Mouse (Mus musculus): Measurements from ENCODE around the gene Chit1. TPM values are rescaled to one million over a fixed set of nuclear protein-coding genes. Genes with fewer than 3 reads are reported as not detected.

Gene Chit1
- polyA plus RNA-seq (2012; ENCODE audit: insufficient read depth, insufficient read length, missing spikeins), result not detected in 2 replicates

DNA sequence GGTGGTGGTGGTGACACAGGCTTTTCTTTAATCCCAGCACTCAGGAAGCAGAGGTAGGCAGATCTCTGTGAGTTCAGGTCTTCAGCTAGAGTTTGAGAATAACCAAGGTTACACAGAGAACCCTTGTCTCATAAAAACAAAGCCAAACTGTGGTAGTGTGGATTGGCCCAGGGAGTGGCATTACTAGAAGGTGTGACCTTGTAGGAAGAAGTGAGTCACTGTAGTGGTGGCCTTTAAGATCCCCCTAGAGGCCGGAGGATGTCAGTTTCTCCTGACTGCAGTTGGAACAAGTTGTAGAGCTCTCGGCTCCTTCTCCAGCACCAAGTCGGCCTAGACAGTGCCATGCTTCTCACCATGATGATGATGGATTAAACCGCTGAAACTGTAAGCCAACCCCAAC lies at the start of gene Chit1:
Gene Chit1, plus strand, starts transcription at position 264 of the 400 bp plus-strand sequence.
- no peak within 1 kb of the TSS for H3K27ac ChIP-seq (replicated peaks; ENCODE audit: low read depth, low read length)
- H3K4me3 ChIP-seq (ENCODE audit: insufficient read depth, low read depth, low read length), result no peak within 1 kb of the TSS
- no peaks in the 10 kb centered on the region for H3K4me1 ChIP-seq (ENCODE audit: control insufficient read depth, insufficient read depth, insufficient read length, low read length)

DNA sequence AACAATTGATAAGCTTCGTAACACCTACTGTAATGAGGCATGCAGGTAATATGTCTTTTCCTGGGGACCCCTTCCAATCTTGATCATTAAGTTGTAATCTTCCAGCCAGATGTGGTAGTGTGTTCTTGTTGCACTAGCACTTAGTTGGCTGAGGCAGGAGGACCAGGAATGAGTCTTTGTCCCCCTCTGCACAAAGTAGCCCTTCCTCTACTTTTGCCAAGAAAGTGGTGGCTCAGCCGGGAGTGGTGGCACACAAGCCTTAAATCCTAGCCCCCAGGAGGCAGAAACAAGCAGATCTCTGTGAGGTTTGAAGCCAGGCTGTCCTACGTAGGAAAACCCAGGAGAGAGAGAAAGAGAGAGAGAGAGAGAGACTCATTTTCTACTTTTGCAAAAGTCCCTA lies 49.1 kb upstream of the Chit1 start:
- Histone ChIP-seq H3K4me1 (ENCODE audit: control insufficient read depth, insufficient read depth, insufficient read length, low read length) (peaks cover 59% of the 10 kb centered on the region), H3K4me3 (ENCODE audit: insufficient read depth, low read depth, low read length) (no peak overlapping the region), H3K27ac (replicated peaks; ENCODE audit: low read depth, low read length) (0 out of 2 replicates have a peak overlapping the region, but pooled peaks have one; percentile 10)

- Histone ChIP-seq H3K27ac (replicated peaks; ENCODE audit: low read depth, low read length) (peak overlapping the region; percentile 90), H3K4me3 (ENCODE audit: insufficient read depth, low read depth, low read length) (peak overlapping the region; percentile 35; the same call in 1 of the 2 replicates)
Measured at GRCm38 (mm10) chr1:134062411-134063085, 48.5 kb upstream of the Chit1 start.

GRCm38 (mm10) chr1:134063086-134063772 lies 47.8 kb upstream of the Chit1 start:
- Histone ChIP-seq H3K27ac (replicated peaks; ENCODE audit: low read depth, low read length) (peak overlapping the region; percentile 90), H3K4me3 (ENCODE audit: insufficient read depth, low read depth, low read length) (peak overlapping the region; percentile 35), H3K4me1 (ENCODE audit: control insufficient read depth, insufficient read depth, insufficient read length, low read length) (peaks cover 52% of the 10 kb centered on the region)

More at GRCm38 (mm10) chr1:134062411-134063085, 48.5 kb upstream of the Chit1 start:
- H3K4me1 ChIP-seq (ENCODE audit: control insufficient read depth, insufficient read depth, insufficient read length, low read length), result peaks cover 59% of the 10 kb centered on the region

- H3K4me3 ChIP-seq (ENCODE audit: insufficient read depth, low read depth, low read length), result peak overlapping the region; percentile 27
- peaks cover 50% of the 10 kb centered on the region for H3K4me1 ChIP-seq (ENCODE audit: control insufficient read depth, insufficient read depth, insufficient read length, low read length)
- peak overlapping the region; percentile 90 for H3K27ac ChIP-seq (replicated peaks; ENCODE audit: low read depth, low read length)
Measured at GRCm38 (mm10) chr1:134063773-134064125, 47.3 kb upstream of the Chit1 start.

DNA sequence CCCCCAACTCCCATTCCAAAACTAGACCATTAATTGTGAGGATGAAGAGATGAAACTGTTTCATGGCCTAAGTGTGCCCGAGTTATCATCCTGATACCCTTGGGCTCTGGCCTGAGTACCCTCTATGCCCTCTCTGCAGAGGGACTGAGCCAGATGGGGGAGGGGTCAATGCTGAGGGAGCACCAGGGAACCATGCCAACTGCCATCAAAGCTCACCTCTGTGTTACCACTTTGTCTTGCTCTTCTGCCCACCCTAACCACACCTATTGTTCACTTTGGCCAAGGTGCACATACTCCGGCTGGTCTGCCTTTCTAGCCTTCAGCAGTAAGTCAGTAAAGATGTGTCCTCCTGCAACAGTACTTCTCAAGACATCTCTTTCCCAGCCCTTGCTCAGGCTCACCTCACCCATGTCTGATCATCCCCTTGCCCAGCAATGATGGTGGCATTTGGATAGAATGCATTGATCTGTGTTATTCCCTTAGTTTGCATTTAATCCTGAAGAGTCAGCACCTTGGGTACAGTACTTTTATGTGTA lies 46.7 kb upstream of the Chit1 start:
- Histone ChIP-seq H3K4me3 (ENCODE audit: insufficient read depth, low read depth, low read length) (no peak overlapping the region), H3K27ac (replicated peaks; ENCODE audit: low read depth, low read length) (peak overlapping the region; percentile 90), H3K4me1 (ENCODE audit: control insufficient read depth, insufficient read depth, insufficient read length, low read length) (peaks cover 50% of the 10 kb centered on the region)

GRCm38 (mm10) chr1:134065241-134065809 lies 45.7 kb upstream of the Chit1 start:
- Histone ChIP-seq H3K27ac (replicated peaks; ENCODE audit: low read depth, low read length) (peak overlapping the region; percentile 90), H3K4me1 (ENCODE audit: control insufficient read depth, insufficient read depth, insufficient read length, low read length) (peaks cover 46% of the 10 kb centered on the region), H3K4me3 (ENCODE audit: insufficient read depth, low read depth, low read length) (no peak overlapping the region)

DNA sequence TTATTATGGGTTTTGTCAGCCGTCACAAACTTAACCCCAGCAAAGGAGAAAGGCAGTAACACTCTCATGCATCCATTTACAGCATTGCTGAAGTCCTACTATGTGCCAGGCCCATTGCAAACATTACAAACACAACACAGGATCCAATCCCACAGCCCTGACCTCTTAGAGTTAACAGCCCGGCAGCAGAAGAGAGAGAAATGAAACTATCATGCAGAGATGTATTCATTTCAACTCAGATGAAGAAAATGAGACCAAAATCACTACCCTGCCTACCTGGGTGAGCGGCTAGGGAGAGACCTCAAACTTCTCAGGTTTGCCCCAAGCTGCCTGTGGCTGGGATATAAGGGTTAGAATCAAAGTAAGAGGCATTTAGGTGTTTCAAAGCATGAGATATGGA lies 44.5 kb upstream of the Chit1 start:
- Histone ChIP-seq H3K27ac (replicated peaks; ENCODE audit: low read depth, low read length) (peak overlapping the region; percentile 90), H3K4me1 (ENCODE audit: control insufficient read depth, insufficient read depth, insufficient read length, low read length) (peaks cover 44% of the 10 kb centered on the region), H3K4me3 (ENCODE audit: insufficient read depth, low read depth, low read length) (no peak overlapping the region)

DNA sequence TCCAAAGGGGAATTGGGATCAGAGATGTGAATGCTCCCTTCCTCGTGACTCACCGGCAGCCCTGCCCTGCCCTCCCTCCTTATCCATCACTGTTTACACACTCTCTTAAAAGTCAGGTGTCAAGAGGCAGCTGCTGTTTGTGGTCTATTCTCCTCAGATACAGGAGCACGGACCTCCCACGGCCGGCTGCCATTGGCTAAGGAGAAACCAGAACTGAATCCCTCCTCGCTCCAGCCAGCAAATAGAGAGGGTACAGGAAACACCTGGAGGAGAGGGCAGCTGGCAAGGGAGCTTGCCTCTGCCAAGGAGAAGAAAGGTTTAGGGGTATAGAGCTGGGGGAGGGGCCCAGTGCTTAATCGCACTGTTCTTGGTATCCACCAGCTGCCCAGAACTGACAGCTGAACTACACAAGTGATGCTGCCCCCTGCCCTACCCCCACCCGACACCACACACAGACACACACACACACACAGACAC lies 43.9 kb upstream of the Chit1 start:
- Histone ChIP-seq H3K4me1 (ENCODE audit: control insufficient read depth, insufficient read depth, insufficient read length, low read length) (peaks cover 43% of the 10 kb centered on the region), H3K27ac (replicated peaks; ENCODE audit: low read depth, low read length) (peak overlapping the region; percentile 90), H3K4me3 (ENCODE audit: insufficient read depth, low read depth, low read length) (no peak overlapping the region)

DNA sequence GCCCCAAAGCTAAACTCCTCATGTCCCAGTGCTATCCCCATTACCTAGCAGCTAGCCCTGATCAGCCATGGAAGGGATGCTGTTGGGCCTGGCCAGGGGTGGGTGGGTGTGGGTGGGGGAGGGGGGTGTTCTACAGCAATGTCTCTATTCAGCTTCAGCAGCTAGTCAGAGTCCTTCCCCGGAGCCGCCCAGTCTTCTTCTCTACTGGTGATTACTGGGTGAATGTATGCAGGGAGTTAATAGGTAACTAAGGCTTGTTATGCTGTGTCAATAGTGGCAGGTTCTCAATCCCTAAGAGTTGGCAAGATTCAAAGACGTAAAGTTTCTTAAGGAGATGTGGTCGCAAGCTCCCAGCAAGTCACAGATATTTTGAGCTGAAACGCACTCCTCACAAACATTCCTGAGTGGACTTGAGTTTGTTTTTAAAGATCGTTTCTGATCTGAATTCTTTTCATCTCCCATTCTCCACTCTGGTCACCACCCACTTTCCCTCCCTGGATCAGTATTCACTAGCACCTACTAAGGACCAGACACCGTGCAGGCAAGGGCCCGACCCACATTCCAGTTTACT lies 40.9 kb upstream of the Chit1 start:
- no peak overlapping the region for H3K27ac ChIP-seq (replicated peaks; ENCODE audit: low read depth, low read length)
- no peak overlapping the region for H3K4me3 ChIP-seq (ENCODE audit: insufficient read depth, low read depth, low read length)
- peaks cover 36% of the 10 kb centered on the region for H3K4me1 ChIP-seq (ENCODE audit: control insufficient read depth, insufficient read depth, insufficient read length, low read length)

DNA sequence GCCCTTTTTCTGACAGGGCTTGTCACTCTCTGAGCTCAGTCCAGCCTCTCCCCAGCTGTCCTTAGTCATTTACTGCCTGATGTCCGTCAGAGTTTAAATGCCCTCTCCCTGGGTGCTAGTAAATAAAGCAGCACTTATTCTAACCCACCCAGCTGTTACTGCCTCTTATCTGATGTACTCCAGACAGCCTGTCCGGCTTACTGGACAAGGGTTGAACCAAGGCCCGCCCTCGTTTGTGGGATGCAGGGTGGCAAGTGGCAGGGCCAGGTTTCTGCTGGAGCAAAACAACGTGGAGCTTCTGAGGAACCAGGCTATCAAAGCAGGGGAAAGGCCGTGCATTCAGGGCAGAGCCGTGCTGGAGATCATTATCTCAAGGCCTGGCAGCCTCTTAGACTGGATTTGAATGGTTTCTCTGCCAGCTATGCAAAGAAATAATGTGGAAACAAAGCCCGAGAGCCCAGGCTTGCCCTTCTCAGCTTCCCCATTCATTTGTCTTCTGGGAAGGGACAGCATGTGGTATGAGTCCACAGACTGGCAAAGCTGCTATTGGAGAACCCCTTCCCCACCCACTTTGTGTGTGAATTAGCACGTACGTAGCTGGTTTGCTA lies 39.5 kb upstream of the Chit1 start:
- H3K4me3 ChIP-seq (ENCODE audit: insufficient read depth, low read depth, low read length), result no peak overlapping the region
- peaks cover 23% of the 10 kb centered on the region for H3K4me1 ChIP-seq (ENCODE audit: control insufficient read depth, insufficient read depth, insufficient read length, low read length)
- H3K27ac ChIP-seq (replicated peaks; ENCODE audit: low read depth, low read length), result no peak overlapping the region; the same call in 1 of the 2 replicates

DNA sequence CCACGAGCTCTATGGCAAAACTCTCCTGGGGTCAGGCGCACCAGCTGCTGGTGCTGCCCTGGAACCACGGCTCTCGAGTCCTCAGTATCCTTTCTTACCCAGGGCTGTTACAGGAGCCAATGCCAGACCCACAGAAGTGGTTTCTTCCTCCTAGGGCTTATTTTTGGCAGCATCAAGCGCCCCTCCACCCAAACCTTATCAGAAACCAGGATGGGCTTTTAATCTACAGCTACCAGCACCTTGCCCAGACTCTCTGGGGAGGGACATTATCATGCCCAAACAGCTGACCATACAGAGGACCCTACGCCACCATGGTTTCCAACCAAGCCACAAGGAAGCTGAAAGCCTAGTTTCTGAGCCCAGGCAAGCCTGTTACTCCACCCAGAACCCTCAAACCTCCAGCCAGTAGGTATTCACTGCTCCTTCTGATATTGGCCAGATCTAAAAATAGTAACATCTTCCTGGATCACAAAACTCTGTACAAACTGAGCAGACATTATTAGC lies 37.9 kb upstream of the Chit1 start:
- Histone ChIP-seq H3K27ac (replicated peaks; ENCODE audit: low read depth, low read length) (peak overlapping the region; percentile 13; the same call in 1 of the 2 replicates), H3K4me1 (ENCODE audit: control insufficient read depth, insufficient read depth, insufficient read length, low read length) (peaks cover 23% of the 10 kb centered on the region)

GRCm38 (mm10) chr1:134073658-134074057 lies 37.4 kb upstream of the Chit1 start:
- peaks cover 23% of the 10 kb centered on the region for H3K4me1 ChIP-seq (ENCODE audit: control insufficient read depth, insufficient read depth, insufficient read length, low read length)
- no peak overlapping the region for H3K27ac ChIP-seq (replicated peaks; ENCODE audit: low read depth, low read length)
- no peak overlapping the region for H3K4me3 ChIP-seq (ENCODE audit: insufficient read depth, low read depth, low read length)

More for the DNA sequence above, 37.9 kb upstream of the Chit1 start:
- H3K4me3 ChIP-seq (ENCODE audit: insufficient read depth, low read depth, low read length), result no peak overlapping the region

- H3K4me3 ChIP-seq (ENCODE audit: insufficient read depth, low read depth, low read length), result no peak overlapping the region
- H3K27ac ChIP-seq (replicated peaks; ENCODE audit: low read depth, low read length), result no peak overlapping the region
- H3K4me1 ChIP-seq (ENCODE audit: control insufficient read depth, insufficient read depth, insufficient read length, low read length), result peaks cover 23% of the 10 kb centered on the region
Measured at GRCm38 (mm10) chr1:134074184-134074583, 36.9 kb upstream of the Chit1 start.

All from brown adipose tissue, adult 24 weeks (tissue).